Mouse (Mus musculus) kidney, embryonic 14.5 days (tissue): ENCODE results near the gene Gna15. TPM values are rescaled to one million over a fixed set of nuclear protein-coding genes. Genes with fewer than 3 reads are reported as not detected.

Experiments
- ATAC-seq: fragments of 200-750 bp; cut with Nextera tagmentation; 2 replicates; pipeline ENCODE4 v1.8.0; 2017; ENCODE audit warnings: moderate number of reproducible peaks, mild to moderate bottlenecking, moderate TSS enrichment, moderate library complexity; ENCODE audit not compliant: low FRiP score, low TSS enrichment
- H3K27ac ChIP-seq: fragments of 300-500 bp; sonication (generic); 2 replicates; pipeline ENCODE4 v1.5.1; 2014; ENCODE audit warnings: low read depth, mild to moderate bottlenecking, low read length, moderate library complexity, mixed read lengths
- H3K27me3 ChIP-seq: fragments of 300-500 bp; sonication (generic); 2 replicates; pipeline ENCODE4 v1.6.1; 2014; ENCODE audit warnings: mild to moderate bottlenecking, low read length; ENCODE audit not compliant: control insufficient read depth, insufficient read depth
- H3K36me3 ChIP-seq: fragments of 300-500 bp; sonication (generic); 2 replicates; pipeline ENCODE4 v1.6.1; 2014; ENCODE audit warnings: low read length, mixed read lengths; ENCODE audit not compliant: control insufficient read depth, insufficient read depth
- H3K4me1 ChIP-seq: fragments of 300-500 bp; sonication (generic); 2 replicates; pipeline ENCODE4 v1.6.1; 2014; ENCODE audit warnings: low read length, mixed read lengths; ENCODE audit not compliant: control insufficient read depth, insufficient read depth
- H3K4me2 ChIP-seq: fragments of 300-500 bp; sonication (generic); replicated peaks from 2 replicates; pipeline ENCODE4 v1.6.1; 2014; ENCODE audit warnings: low read depth, mild to moderate bottlenecking, low read length
- H3K4me3 ChIP-seq: fragments of 300-500 bp; sonication (generic); 2 replicates; pipeline ENCODE4 v1.5.1; 2014; ENCODE audit warnings: mild to moderate bottlenecking, low read length
- H3K9ac ChIP-seq: fragments of 300-500 bp; sonication (generic); 2 replicates; pipeline ENCODE4 v1.6.1; 2014; ENCODE audit warnings: low read depth, mild to moderate bottlenecking, low read length, moderate library complexity
- H3K9me3 ChIP-seq: fragments of 300-500 bp; sonication (generic); 2 replicates; pipeline ENCODE4 v1.6.1; 2016; ENCODE audit warnings: low read length; ENCODE audit not compliant: control insufficient read depth
- WGBS: fragments of 180-500 bp; shearing (Covaris S2); extraction: QIAGEN DNeasy Blood & Tissue Kit; methylation state at CpG from one replicate; pipeline ENCODE4 v1.1.7; 2014; 5-methylcytosine and 5-hydroxymethylcytosine counted together
- polyA plus RNA-seq: library from polyadenylated mRNA; unstranded; fragments of >200 nt; fragmentation: Nextera tagmentation; extraction: Ambion mirVana; gene quantifications from 2 replicates; pipeline ENCODE4 v1.2.1, GENCODE M21; 2014

Gene Gna15
- polyA plus RNA-seq, 1 experiment from 2014 or later, result 0.60 TPM

GRCm38 (mm10) chr10:81464405-81465264 lies 59.4 kb downstream of the Gna15 start:
- Histone ChIP-seq H3K9ac (peak overlapping the region; percentile 14), H3K4me1 (0 out of 2 replicates have a peak, but pooled peaks cover 8% of the 10 kb centered on the region), H3K36me3 (no peaks in the 10 kb centered on the region), H3K27ac (no peak overlapping the region), H3K9me3 (no peaks in the 10 kb centered on the region), H3K4me2 (peak overlapping the region; percentile 48), H3K4me3 (peak overlapping the region; percentile 33), H3K27me3 (peaks cover 58% of the 10 kb centered on the region)
- peak; percentile 82 for ATAC-seq
- under 1% methylated on average over 30 of the region's 33 CpGs for WGBS

- no peaks in the 10 kb centered on the region for H3K36me3 ChIP-seq
- H3K9me3 ChIP-seq, result no peaks in the 10 kb centered on the region
- H3K4me3 ChIP-seq, result no peak overlapping the region
- no peak overlapping the region for H3K27ac ChIP-seq
- H3K27me3 ChIP-seq, result peaks cover 60% of the 10 kb centered on the region
- 56% methylated on average over 4 of the region's 4 CpGs for WGBS
- H3K4me2 ChIP-seq, result no peak overlapping the region
- no peak overlapping the region for H3K9ac ChIP-seq
- 0 out of 2 replicates have a peak, but pooled peaks cover 8% of the 10 kb centered on the region for H3K4me1 ChIP-seq
- no peak for ATAC-seq
Observed at GRCm38 (mm10) chr10:81463531-81463930, 60.5 kb downstream of the Gna15 start.

GRCm38 (mm10) chr10:81462917-81463316 lies 61.1 kb downstream of the Gna15 start:
- H3K27me3 ChIP-seq, result peaks cover 65% of the 10 kb centered on the region
- 0 out of 2 replicates have a peak, but pooled peaks cover 8% of the 10 kb centered on the region for H3K4me1 ChIP-seq
- no peaks in the 10 kb centered on the region for H3K36me3 ChIP-seq
- no peak overlapping the region for H3K9ac ChIP-seq
- H3K27ac ChIP-seq, result no peak overlapping the region
- 77% methylated on average over 7 of the region's 7 CpGs for WGBS
- H3K9me3 ChIP-seq, result no peaks in the 10 kb centered on the region
- no peak for ATAC-seq
- H3K4me3 ChIP-seq, result no peak overlapping the region
- H3K4me2 ChIP-seq, result no peak overlapping the region

GRCm38 (mm10) chr10:81462415-81462804 lies 61.6 kb downstream of the Gna15 start:
- no peaks in the 10 kb centered on the region for H3K36me3 ChIP-seq
- no peak for ATAC-seq
- no peak overlapping the region for H3K27ac ChIP-seq
- H3K27me3 ChIP-seq, result peaks cover 70% of the 10 kb centered on the region
- H3K4me1 ChIP-seq, result 0 out of 2 replicates have a peak, but pooled peaks cover 8% of the 10 kb centered on the region
- no peak overlapping the region for H3K9ac ChIP-seq
- WGBS, result 42% methylated on average over 7 of the region's 7 CpGs
- no peak overlapping the region for H3K4me3 ChIP-seq
- no peaks in the 10 kb centered on the region for H3K9me3 ChIP-seq
- no peak overlapping the region for H3K4me2 ChIP-seq

- Histone ChIP-seq H3K27ac (no peak overlapping the region), H3K4me2 (0 out of 2 replicates have a peak overlapping the region, but pooled peaks have one; percentile 4), H3K27me3 (peaks cover 76% of the 10 kb centered on the region), H3K9me3 (no peaks in the 10 kb centered on the region), H3K4me1 (0 out of 2 replicates have a peak, but pooled peaks cover 8% of the 10 kb centered on the region), H3K4me3 (no peak overlapping the region), H3K9ac (no peak overlapping the region), H3K36me3 (no peaks in the 10 kb centered on the region)
- 6% methylated on average over 16 of the region's 16 CpGs for WGBS
- no peak for ATAC-seq
Observed at GRCm38 (mm10) chr10:81461673-81462414, 62.2 kb downstream of the Gna15 start.

GRCm38 (mm10) chr10:81460951-81461350 lies 63.1 kb downstream of the Gna15 start:
- Histone ChIP-seq H3K4me3 (no peak overlapping the region), H3K4me1 (0 out of 2 replicates have a peak, but pooled peaks cover 8% of the 10 kb centered on the region), H3K36me3 (no peaks in the 10 kb centered on the region), H3K27ac (no peak overlapping the region), H3K27me3 (peaks cover 84% of the 10 kb centered on the region), H3K9ac (no peak overlapping the region), H3K9me3 (no peaks in the 10 kb centered on the region), H3K4me2 (no peak overlapping the region)
- ATAC-seq, result no peak
- 33% methylated on average over 11 of the region's 11 CpGs for WGBS

GRCm38 (mm10) chr10:81460471-81460870 lies 63.6 kb downstream of the Gna15 start:
- WGBS, result 26% methylated on average over 20 of the region's 20 CpGs

GRCm38 (mm10) chr10:81459399-81459798 lies 64.6 kb downstream of the Gna15 start:
- Histone ChIP-seq H3K4me3 (no peak overlapping the region), H3K27ac (no peak overlapping the region), H3K9me3 (no peaks in the 10 kb centered on the region), H3K27me3 (peaks cover 90% of the 10 kb centered on the region), H3K4me1 (0 out of 2 replicates have a peak, but pooled peaks cover 5% of the 10 kb centered on the region), H3K36me3 (no peaks in the 10 kb centered on the region), H3K4me2 (no peak overlapping the region), H3K9ac (no peak overlapping the region)
- WGBS, result 71% methylated on average over 21 of the region's 21 CpGs
- ATAC-seq, result no peak

More at GRCm38 (mm10) chr10:81460471-81460870, 63.6 kb downstream of the Gna15 start:
- ATAC-seq, result no peak
- 0 out of 2 replicates have a peak, but pooled peaks cover 8% of the 10 kb centered on the region for H3K4me1 ChIP-seq
- no peak overlapping the region for H3K27ac ChIP-seq
- H3K9ac ChIP-seq, result no peak overlapping the region
- peaks cover 88% of the 10 kb centered on the region for H3K27me3 ChIP-seq
- H3K4me2 ChIP-seq, result no peak overlapping the region
- no peaks in the 10 kb centered on the region for H3K9me3 ChIP-seq
- H3K4me3 ChIP-seq, result no peak overlapping the region
- no peaks in the 10 kb centered on the region for H3K36me3 ChIP-seq
